Mouse (Mus musculus): ENCODE results near the gene Angpt4. TPM values are rescaled to one million over a fixed set of nuclear protein-coding genes. Genes with fewer than 3 reads are reported as not detected.

Gene Angpt4
- polyA plus RNA-seq, 1 experiment from 2014 or later, result 1.1 TPM

GRCm38 (mm10) chr2:151895911-151896310 is 15.1 kb upstream of the Angpt4 start:
- DNase-seq (ENCODE audit: low spot score), result no peak
- no peaks in the 10 kb centered on the region for H3K9me3 ChIP-seq
- peaks cover 19% of the 10 kb centered on the region; the same call in 1 of the 2 replicates for H3K27me3 ChIP-seq (ENCODE audit: insufficient read depth, poor library complexity, severe bottlenecking)
- H3K36me3 ChIP-seq, result no peaks in the 10 kb centered on the region
- WGBS, result 83% methylated on average over 5 of the region's 5 CpGs
- H3K4me1 ChIP-seq, result peaks cover 9% of the 10 kb centered on the region; the same call in 1 of the 2 replicates
- H3K27ac ChIP-seq, result no peak overlapping the region
- H3K4me3 ChIP-seq, result no peak overlapping the region

- peaks cover 8% of the 10 kb centered on the region; the same call in 1 of the 2 replicates for H3K27me3 ChIP-seq (ENCODE audit: insufficient read depth, poor library complexity, severe bottlenecking)
- H3K9me3 ChIP-seq, result no peaks in the 10 kb centered on the region
- no peak overlapping the region for H3K27ac ChIP-seq
- peaks cover 7% of the 10 kb centered on the region; the same call in 1 of the 2 replicates for H3K4me1 ChIP-seq
- WGBS, result 73% methylated on average over 1 of the region's 1 CpGs
- no peaks in the 10 kb centered on the region for H3K36me3 ChIP-seq
- DNase-seq (ENCODE audit: low spot score), result no peak
- no peak overlapping the region for H3K4me3 ChIP-seq
Observed at GRCm38 (mm10) chr2:151898106-151898505, 12.9 kb upstream of the Angpt4 start.

GRCm38 (mm10) chr2:151900845-151901244 is 10.2 kb upstream of the Angpt4 start:
- Histone ChIP-seq H3K4me3 (no peak overlapping the region), H3K27ac (no peak overlapping the region), H3K36me3 (no peaks in the 10 kb centered on the region), H3K27me3 (ENCODE audit: insufficient read depth, poor library complexity, severe bottlenecking) (peaks cover 8% of the 10 kb centered on the region; the same call in 1 of the 2 replicates), H3K9me3 (no peaks in the 10 kb centered on the region), H3K4me1 (0 out of 2 replicates have a peak, but pooled peaks cover 3% of the 10 kb centered on the region)
- 53% methylated on average over 4 of the region's 4 CpGs for WGBS
- DNase-seq (ENCODE audit: low spot score), result no peak

DNA sequence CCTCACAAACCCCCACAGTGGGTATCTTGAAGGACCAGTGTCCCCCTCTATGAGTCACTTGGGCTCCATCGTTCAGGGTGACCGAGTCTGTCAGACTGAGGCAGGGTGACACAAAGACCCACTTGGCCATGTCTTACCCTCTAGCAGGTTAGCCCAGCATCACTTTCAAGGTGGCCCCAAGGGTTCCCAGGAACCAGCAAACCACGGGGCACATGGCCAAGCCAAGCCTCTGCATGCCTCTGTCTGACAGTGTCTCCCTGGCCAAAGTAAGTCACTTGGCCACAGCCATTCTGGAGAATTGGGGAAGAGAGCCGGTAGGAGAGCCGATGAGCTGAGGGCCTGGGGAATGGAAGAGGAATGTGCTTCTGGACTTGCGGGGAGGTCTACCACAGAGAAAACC is 7.7 kb upstream of the Angpt4 start:
- WGBS, result 81% methylated on average over 6 of the region's 6 CpGs
- no peak overlapping the region for H3K27ac ChIP-seq
- H3K4me1 ChIP-seq, result 0 out of 2 replicates have a peak, but pooled peaks cover 3% of the 10 kb centered on the region
- no peaks in the 10 kb centered on the region for H3K36me3 ChIP-seq
- no peak overlapping the region for H3K4me3 ChIP-seq
- DNase-seq (ENCODE audit: low spot score), result no peak
- peaks cover 3% of the 10 kb centered on the region; the same call in 1 of the 2 replicates for H3K27me3 ChIP-seq (ENCODE audit: insufficient read depth, poor library complexity, severe bottlenecking)
- H3K9me3 ChIP-seq, result no peaks in the 10 kb centered on the region

GRCm38 (mm10) chr2:151903933-151904332 is 7.1 kb upstream of the Angpt4 start:
- WGBS, result 65% methylated on average over 4 of the region's 4 CpGs
- H3K27ac ChIP-seq, result no peak overlapping the region
- no peak for DNase-seq (ENCODE audit: low spot score)
- H3K4me3 ChIP-seq, result no peak overlapping the region
- H3K36me3 ChIP-seq, result no peaks in the 10 kb centered on the region
- no peaks in the 10 kb centered on the region for H3K9me3 ChIP-seq
- H3K27me3 ChIP-seq (ENCODE audit: insufficient read depth, poor library complexity, severe bottlenecking), result peaks cover 4% of the 10 kb centered on the region; the same call in 1 of the 2 replicates
- H3K4me1 ChIP-seq, result no peaks in the 10 kb centered on the region

GRCm38 (mm10) chr2:151904636-151905035 is 6.4 kb upstream of the Angpt4 start:
- Histone ChIP-seq H3K4me3 (no peak overlapping the region), H3K36me3 (no peaks in the 10 kb centered on the region), H3K9me3 (no peaks in the 10 kb centered on the region), H3K27ac (0 out of 2 replicates have a peak overlapping the region, but pooled peaks have one; percentile 2), H3K27me3 (ENCODE audit: insufficient read depth, poor library complexity, severe bottlenecking) (peaks cover 5% of the 10 kb centered on the region; the same call in 1 of the 2 replicates), H3K4me1 (no peaks in the 10 kb centered on the region)
- DNase-seq (ENCODE audit: low spot score), result no peak
- 43% methylated on average over 3 of the region's 3 CpGs for WGBS

DNA sequence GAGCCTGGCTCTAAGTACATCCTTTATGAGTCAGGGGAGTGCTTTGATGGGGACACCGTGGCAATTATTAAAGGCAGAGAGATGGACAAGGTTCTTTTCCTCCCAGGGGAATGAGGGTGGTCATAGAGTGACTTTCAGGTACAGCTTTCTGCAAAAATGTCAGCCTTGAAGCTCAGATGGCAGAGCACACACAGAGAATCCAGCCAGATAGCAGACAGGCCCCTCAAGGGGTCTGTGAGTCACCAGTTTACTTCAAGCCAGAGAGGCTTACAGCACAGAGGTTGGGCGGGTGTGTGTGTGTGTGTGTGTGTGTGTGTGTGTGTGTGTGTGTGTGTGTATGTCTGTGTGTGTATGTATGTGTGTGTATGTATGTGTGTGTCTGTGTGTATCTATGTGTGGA is 4.0 kb upstream of the Angpt4 start:
- 60% methylated on average over 2 of the region's 2 CpGs for WGBS
- DNase-seq (ENCODE audit: low spot score), result no peak
- no peaks in the 10 kb centered on the region for H3K9me3 ChIP-seq

GRCm38 (mm10) chr2:151909386-151909785 is 1.6 kb upstream of the Angpt4 start:
- H3K36me3 ChIP-seq, result no peaks in the 10 kb centered on the region
- WGBS, result 69% methylated on average over 3 of the region's 3 CpGs

More for the DNA sequence above, 4.0 kb upstream of the Angpt4 start:
- H3K36me3 ChIP-seq, result no peaks in the 10 kb centered on the region
- H3K27ac ChIP-seq, result no peak overlapping the region
- peaks cover 5% of the 10 kb centered on the region; the same call in 1 of the 2 replicates for H3K27me3 ChIP-seq (ENCODE audit: insufficient read depth, poor library complexity, severe bottlenecking)
- H3K4me3 ChIP-seq, result no peak overlapping the region
- H3K4me1 ChIP-seq, result peaks cover 16% of the 10 kb centered on the region

GRCm38 (mm10) chr2:151910498-151910897 is 512 bp upstream of the Angpt4 start:
- DNase-seq (ENCODE audit: low spot score), result no peak
- Histone ChIP-seq H3K4me3 (no peak overlapping the region), H3K27ac (peak overlapping the region; percentile 79), H3K36me3 (no peaks in the 10 kb centered on the region), H3K9me3 (no peaks in the 10 kb centered on the region), H3K4me1 (peaks cover 16% of the 10 kb centered on the region), H3K27me3 (ENCODE audit: insufficient read depth, poor library complexity, severe bottlenecking) (peaks cover 5% of the 10 kb centered on the region; the same call in 1 of the 2 replicates)
- WGBS, result 43% methylated on average over 5 of the region's 5 CpGs

More at GRCm38 (mm10) chr2:151909386-151909785, 1.6 kb upstream of the Angpt4 start:
- H3K27ac ChIP-seq, result no peak overlapping the region
- DNase-seq (ENCODE audit: low spot score), result no peak
- peaks cover 16% of the 10 kb centered on the region for H3K4me1 ChIP-seq
- H3K9me3 ChIP-seq, result no peaks in the 10 kb centered on the region
- H3K4me3 ChIP-seq, result no peak overlapping the region
- H3K27me3 ChIP-seq (ENCODE audit: insufficient read depth, poor library complexity, severe bottlenecking), result peaks cover 5% of the 10 kb centered on the region; the same call in 1 of the 2 replicates

DNA sequence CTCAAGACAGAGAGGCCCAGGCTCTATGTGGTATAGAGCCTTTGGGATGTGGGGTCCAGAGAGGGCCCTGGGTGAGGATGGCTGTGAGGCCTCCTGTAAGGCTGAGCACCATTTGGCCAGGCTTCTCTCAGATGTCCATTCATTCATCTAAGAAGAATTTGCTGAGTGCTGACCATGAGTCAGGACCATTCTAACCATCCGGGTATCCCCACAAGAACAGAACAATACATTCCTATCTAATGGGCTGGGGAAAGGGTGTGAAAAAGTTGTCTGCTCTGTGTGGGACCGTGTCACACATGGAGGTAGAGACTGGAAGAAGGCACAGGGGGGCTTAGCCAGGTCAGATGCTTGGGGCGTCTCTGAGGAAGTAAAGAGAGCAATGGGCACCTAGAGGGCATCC is 741 bp downstream of the Angpt4 start:
- Histone ChIP-seq H3K27me3 (ENCODE audit: insufficient read depth, poor library complexity, severe bottlenecking) (peaks cover 5% of the 10 kb centered on the region; the same call in 1 of the 2 replicates), H3K4me1 (peaks cover 20% of the 10 kb centered on the region), H3K4me3 (no peak overlapping the region), H3K9me3 (no peaks in the 10 kb centered on the region), H3K36me3 (no peaks in the 10 kb centered on the region), H3K27ac (peak overlapping the region; percentile 79)
- no peak for DNase-seq (ENCODE audit: low spot score)
- 76% methylated on average over 3 of the region's 3 CpGs for WGBS

DNA sequence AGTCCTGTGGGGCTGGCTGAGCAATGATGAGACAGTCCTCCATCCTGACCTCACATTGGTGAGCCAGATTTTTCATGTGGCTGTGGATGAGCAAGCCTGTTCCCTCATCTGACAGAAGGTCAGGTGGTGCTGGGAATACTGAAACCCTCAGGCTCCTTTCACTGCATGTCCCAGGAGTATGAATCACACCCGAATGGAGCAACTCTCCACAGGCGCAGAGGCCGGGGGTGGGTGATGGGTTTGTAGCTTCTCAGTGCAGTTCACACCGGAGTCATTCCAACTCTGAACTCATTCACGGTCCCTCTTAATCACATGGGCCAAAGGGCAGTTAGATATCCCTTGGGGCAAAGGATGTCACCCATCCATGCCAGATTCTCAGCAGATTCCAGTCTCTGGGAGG is 3.1 kb downstream of the Angpt4 start:
- peaks cover 26% of the 10 kb centered on the region for H3K4me1 ChIP-seq
- no peak overlapping the region for H3K4me3 ChIP-seq
- no peak for DNase-seq (ENCODE audit: low spot score)
- no peaks in the 10 kb centered on the region for H3K27me3 ChIP-seq (ENCODE audit: insufficient read depth, poor library complexity, severe bottlenecking)
- 82% methylated on average over 5 of the region's 5 CpGs for WGBS
- no peaks in the 10 kb centered on the region for H3K9me3 ChIP-seq
- H3K27ac ChIP-seq, result no peak overlapping the region
- no peaks in the 10 kb centered on the region for H3K36me3 ChIP-seq

DNA sequence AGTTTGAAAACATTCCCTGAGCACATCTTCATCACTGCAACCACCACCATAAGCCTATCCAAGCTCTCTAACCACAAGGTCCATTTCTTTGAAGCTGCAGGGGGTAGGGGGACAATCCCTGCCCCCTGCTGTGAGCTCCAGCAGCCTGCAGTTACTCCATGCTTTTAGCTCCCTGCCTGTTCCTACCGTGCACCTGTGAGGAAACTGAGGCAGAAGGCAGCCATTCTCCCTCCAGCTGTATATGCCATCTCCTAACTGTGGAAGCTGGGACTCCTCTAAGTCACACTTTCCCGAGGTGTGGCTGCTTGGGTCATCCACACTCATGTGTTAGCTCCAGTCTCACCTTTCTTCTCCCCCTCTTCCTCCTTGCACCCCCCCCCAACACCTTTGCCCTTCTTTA is 4.1 kb downstream of the Angpt4 start:
- no peak for DNase-seq (ENCODE audit: low spot score)
- H3K4me1 ChIP-seq, result peaks cover 33% of the 10 kb centered on the region
- H3K27me3 ChIP-seq (ENCODE audit: insufficient read depth, poor library complexity, severe bottlenecking), result no peaks in the 10 kb centered on the region
- H3K4me3 ChIP-seq, result no peak overlapping the region
- H3K27ac ChIP-seq, result no peak overlapping the region
- WGBS, result 13% methylated on average over 2 of the region's 2 CpGs
- H3K36me3 ChIP-seq, result no peaks in the 10 kb centered on the region
- no peaks in the 10 kb centered on the region for H3K9me3 ChIP-seq

DNA sequence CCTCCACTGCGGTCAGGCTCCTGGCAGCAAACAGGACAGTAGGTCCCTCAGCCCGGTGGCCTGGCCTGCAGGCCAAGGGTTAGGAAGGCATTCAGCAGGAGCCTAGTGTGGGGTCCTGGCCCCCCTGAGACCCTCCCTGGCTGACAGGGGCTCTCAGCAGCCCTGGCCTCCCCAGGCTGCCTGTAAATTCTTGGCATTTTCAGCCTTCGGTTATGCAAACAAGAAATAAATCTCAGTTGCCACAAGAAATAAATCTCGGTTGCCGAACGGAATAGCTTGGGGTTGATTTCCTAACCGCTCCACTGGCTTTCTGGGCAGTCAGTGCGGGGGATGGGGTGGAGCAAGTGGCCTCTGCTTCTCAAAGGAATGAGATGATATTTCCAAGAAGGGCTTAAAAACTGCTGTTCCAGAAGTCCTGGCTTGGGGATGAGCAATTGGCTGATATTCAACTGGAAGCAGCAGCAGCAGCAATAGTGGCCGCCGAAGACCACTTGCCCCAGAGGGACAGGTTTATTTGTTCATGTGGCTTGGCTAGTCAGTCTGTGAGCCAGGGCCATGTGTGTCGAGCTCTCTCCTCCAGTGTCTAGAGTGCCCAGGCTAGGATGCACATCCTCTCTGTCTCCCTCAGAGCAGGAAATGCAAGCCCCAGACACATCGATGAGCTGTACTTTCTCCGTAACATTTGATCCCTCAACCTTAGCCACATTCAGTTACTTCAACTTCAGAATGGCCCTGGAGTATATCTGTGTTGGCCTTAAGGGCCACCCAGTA is 5.2 kb downstream of the Angpt4 start:
- no peak for DNase-seq (ENCODE audit: low spot score)
- no peaks in the 10 kb centered on the region for H3K36me3 ChIP-seq
- WGBS, result 73% methylated on average over 13 of the region's 13 CpGs
- H3K27ac ChIP-seq, result peak overlapping the region; percentile 56; the same call in 1 of the 2 replicates
- H3K27me3 ChIP-seq (ENCODE audit: insufficient read depth, poor library complexity, severe bottlenecking), result no peaks in the 10 kb centered on the region
- peaks cover 25% of the 10 kb centered on the region for H3K4me1 ChIP-seq
- no peak overlapping the region for H3K4me3 ChIP-seq
- no peaks in the 10 kb centered on the region for H3K9me3 ChIP-seq
